Mouse (Mus musculus): ENCODE measurements around the gene Krt80. TPM values are rescaled to one million over a fixed set of nuclear protein-coding genes. Genes with fewer than 3 reads are reported as not detected.

Gene Krt80
- polyA plus RNA-seq, 1 experiment from 2014 or later = 0.11 TPM

DNA sequence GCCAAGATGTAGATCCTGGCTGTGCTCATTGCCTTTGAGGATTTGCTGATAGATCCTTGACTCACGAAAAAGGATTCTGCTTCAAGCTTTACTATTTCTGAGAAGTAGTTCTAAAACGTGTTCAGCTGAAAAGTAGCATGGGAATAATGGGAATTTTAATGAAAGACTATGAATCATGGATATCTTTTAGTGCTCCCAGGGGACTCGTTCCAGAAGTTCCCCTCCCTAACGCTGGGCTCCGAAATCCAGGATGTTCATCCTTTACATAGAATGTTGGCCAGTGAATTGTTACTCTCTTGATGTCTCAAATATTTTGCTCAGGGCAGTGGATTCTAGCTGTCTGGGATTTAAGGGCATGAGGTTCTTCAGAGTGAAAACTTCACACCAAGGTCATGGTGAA lies 22.3 kb upstream of the Krt80 start:
- no peak overlapping the region for H3K4me2 ChIP-seq
- peaks cover 1% of the 10 kb centered on the region; the same call in 1 of the 2 replicates for H3K27me3 ChIP-seq (replicated peaks)
- H3K4me1 ChIP-seq = peaks cover 7% of the 10 kb centered on the region; the same call in 1 of the 2 replicates
- H3K36me3 ChIP-seq = no peaks in the 10 kb centered on the region
- H3K9ac ChIP-seq = no peak overlapping the region
- H3K27ac ChIP-seq = no peak overlapping the region
- no peaks in the 10 kb centered on the region for H3K9me3 ChIP-seq (replicated peaks)
- ATAC-seq = no peak
- 72% methylated on average over 5 of the region's 5 CpGs for WGBS (ENCODE audit: insufficient replicate concordance)
- no peak overlapping the region for H3K4me3 ChIP-seq

DNA sequence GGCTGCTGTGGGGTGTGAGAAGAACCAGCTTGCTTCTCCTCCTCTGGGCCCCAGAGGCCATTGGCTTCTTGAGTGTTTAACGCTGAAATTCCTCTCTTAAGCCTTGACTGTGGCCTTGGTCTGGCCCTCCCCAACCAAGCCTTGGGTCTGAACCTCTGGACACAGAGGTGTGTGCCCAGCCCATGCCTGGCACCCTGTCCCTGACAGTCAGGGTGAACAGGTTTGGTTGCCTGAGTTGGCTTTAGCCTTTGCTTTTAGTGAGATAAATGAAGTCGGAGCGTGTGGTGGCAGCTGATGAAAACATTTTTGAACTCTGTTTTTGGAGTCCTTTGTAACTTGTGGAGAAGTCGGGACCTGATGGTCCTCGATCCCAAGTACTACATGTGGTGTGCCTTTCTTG lies 20.2 kb upstream of the Krt80 start:
- no peak for ATAC-seq
- Histone ChIP-seq H3K4me1 (peaks cover 7% of the 10 kb centered on the region; the same call in 1 of the 2 replicates), H3K9me3 (replicated peaks) (no peaks in the 10 kb centered on the region), H3K27ac (no peak overlapping the region), H3K4me2 (no peak overlapping the region), H3K27me3 (replicated peaks) (peaks cover 5% of the 10 kb centered on the region; the same call in 1 of the 2 replicates), H3K9ac (no peak overlapping the region), H3K36me3 (no peaks in the 10 kb centered on the region), H3K4me3 (no peak overlapping the region)
- 76% methylated on average over 5 of the region's 5 CpGs for whole genome bisulfite sequencing (ENCODE audit: insufficient replicate concordance)

DNA sequence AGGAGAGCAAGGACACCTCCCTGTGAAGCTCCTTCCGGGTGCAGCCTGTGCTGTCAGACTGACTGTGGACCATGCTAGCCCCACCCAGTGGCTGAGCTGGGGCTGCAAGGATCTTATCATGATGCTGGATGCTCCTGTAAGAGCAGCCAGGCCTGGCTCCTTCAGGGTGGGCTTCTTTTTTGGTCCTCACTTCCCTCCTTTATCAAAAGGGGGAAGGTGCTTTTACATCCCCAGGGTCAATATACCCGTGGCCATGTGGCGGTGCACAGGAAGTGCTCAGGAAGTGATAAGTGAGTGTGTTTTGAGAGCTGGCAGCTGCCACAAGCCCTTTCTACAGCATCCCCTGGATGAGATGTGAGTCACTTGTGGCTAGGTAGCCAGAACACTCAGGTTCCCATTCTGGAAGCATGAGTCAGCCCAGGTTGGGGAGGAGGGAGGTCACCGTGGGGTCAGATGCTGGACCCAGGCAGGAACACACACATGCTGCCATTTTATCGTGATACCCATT lies 18.1 kb upstream of the Krt80 start:
- no peak overlapping the region for H3K4me3 ChIP-seq
- H3K4me2 ChIP-seq = no peak overlapping the region
- no peak overlapping the region for H3K27ac ChIP-seq
- H3K36me3 ChIP-seq = no peaks in the 10 kb centered on the region
- WGBS (ENCODE audit: insufficient replicate concordance) = 7% methylated on average over 5 of the region's 5 CpGs
- no peaks in the 10 kb centered on the region for H3K9me3 ChIP-seq (replicated peaks)
- H3K27me3 ChIP-seq (replicated peaks) = peaks cover 5% of the 10 kb centered on the region; the same call in 1 of the 2 replicates
- no peak; the same call in 1 of the 2 replicates for ATAC-seq
- H3K9ac ChIP-seq = no peak overlapping the region
- H3K4me1 ChIP-seq = peaks cover 7% of the 10 kb centered on the region; the same call in 1 of the 2 replicates

- Histone ChIP-seq H3K4me2 (no peak overlapping the region), H3K27me3 (replicated peaks) (peaks cover 5% of the 10 kb centered on the region; the same call in 1 of the 2 replicates), H3K9me3 (replicated peaks) (no peaks in the 10 kb centered on the region), H3K9ac (no peak overlapping the region), H3K4me3 (no peak overlapping the region), H3K27ac (no peak overlapping the region), H3K4me1 (peaks cover 7% of the 10 kb centered on the region; the same call in 1 of the 2 replicates), H3K36me3 (no peaks in the 10 kb centered on the region)
- ATAC-seq = no peak
- 52% methylated on average over 3 of the region's 3 CpGs for WGBS (ENCODE audit: insufficient replicate concordance)
Observed at GRCm38 (mm10) chr15:101387176-101387575, 17.2 kb upstream of the Krt80 start.

GRCm38 (mm10) chr15:101385064-101385463 lies 15.1 kb upstream of the Krt80 start:
- Histone ChIP-seq H3K27ac (no peak overlapping the region), H3K4me3 (no peak overlapping the region), H3K9ac (no peak overlapping the region), H3K4me2 (no peak overlapping the region), H3K4me1 (peaks cover 7% of the 10 kb centered on the region; the same call in 1 of the 2 replicates), H3K9me3 (replicated peaks) (no peaks in the 10 kb centered on the region), H3K36me3 (no peaks in the 10 kb centered on the region), H3K27me3 (replicated peaks) (peaks cover 14% of the 10 kb centered on the region; the same call in 1 of the 2 replicates)
- WGBS (ENCODE audit: insufficient replicate concordance) = 76% methylated on average over 6 of the region's 6 CpGs
- no peak for ATAC-seq

- H3K27me3 ChIP-seq (replicated peaks) = peaks cover 15% of the 10 kb centered on the region; the same call in 1 of the 2 replicates
- H3K9me3 ChIP-seq (replicated peaks) = no peaks in the 10 kb centered on the region
- no peak overlapping the region for H3K4me3 ChIP-seq
- no peak overlapping the region for H3K4me2 ChIP-seq
- no peak overlapping the region for H3K9ac ChIP-seq
- no peak for ATAC-seq
- no peak overlapping the region for H3K27ac ChIP-seq
- 43% methylated on average over 7 of the region's 7 CpGs for WGBS (ENCODE audit: insufficient replicate concordance)
- no peaks in the 10 kb centered on the region for H3K36me3 ChIP-seq
- H3K4me1 ChIP-seq = peaks cover 7% of the 10 kb centered on the region; the same call in 1 of the 2 replicates
Observed at GRCm38 (mm10) chr15:101384610-101385009, 14.6 kb upstream of the Krt80 start.

- Histone ChIP-seq H3K27me3 (replicated peaks) (peaks cover 15% of the 10 kb centered on the region; the same call in 1 of the 2 replicates), H3K27ac (no peak overlapping the region), H3K4me1 (peaks cover 4% of the 10 kb centered on the region; the same call in 1 of the 2 replicates), H3K9ac (no peak overlapping the region), H3K4me3 (no peak overlapping the region), H3K36me3 (no peaks in the 10 kb centered on the region), H3K9me3 (replicated peaks) (no peaks in the 10 kb centered on the region), H3K4me2 (no peak overlapping the region)
- no peak for ATAC-seq
- WGBS (ENCODE audit: insufficient replicate concordance) = 72% methylated on average over 11 of the region's 11 CpGs
Observed at GRCm38 (mm10) chr15:101382811-101383210, 12.8 kb upstream of the Krt80 start.

GRCm38 (mm10) chr15:101381758-101382157 lies 11.8 kb upstream of the Krt80 start:
- no peak overlapping the region for H3K27ac ChIP-seq
- H3K27me3 ChIP-seq (replicated peaks) = peaks cover 10% of the 10 kb centered on the region; the same call in 1 of the 2 replicates
- 41% methylated on average over 9 of the region's 9 CpGs for WGBS (ENCODE audit: insufficient replicate concordance)

DNA sequence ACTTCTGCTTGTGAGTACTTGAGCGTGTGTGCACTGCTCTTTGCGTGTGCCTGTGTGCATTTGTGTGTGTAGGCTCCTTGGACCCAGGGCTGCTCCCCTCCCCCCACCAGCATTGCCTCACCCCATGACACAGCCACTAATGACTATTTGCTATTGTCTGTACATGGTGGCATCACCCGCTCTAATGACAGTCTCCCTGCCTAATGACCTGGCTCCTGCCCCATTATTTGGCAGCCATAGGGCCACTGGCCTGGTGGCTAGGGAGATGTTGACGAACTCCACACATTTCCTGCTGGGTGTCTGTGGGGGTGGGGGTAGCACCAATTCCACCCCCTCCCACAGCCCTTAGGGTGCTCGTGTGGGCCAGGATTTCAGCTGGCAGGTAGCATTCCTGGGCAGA lies 8.7 kb upstream of the Krt80 start:
- WGBS (ENCODE audit: insufficient replicate concordance) = 65% methylated on average over 5 of the region's 5 CpGs
- Histone ChIP-seq H3K9me3 (replicated peaks) (no peaks in the 10 kb centered on the region), H3K9ac (no peak overlapping the region), H3K27me3 (replicated peaks) (peaks cover 22% of the 10 kb centered on the region; the same call in 1 of the 2 replicates), H3K27ac (no peak overlapping the region), H3K4me2 (no peak overlapping the region), H3K36me3 (no peaks in the 10 kb centered on the region), H3K4me1 (peaks cover 18% of the 10 kb centered on the region), H3K4me3 (no peak overlapping the region)
- no peak for ATAC-seq

More at GRCm38 (mm10) chr15:101381758-101382157, 11.8 kb upstream of the Krt80 start:
- Histone ChIP-seq H3K4me1 (no peaks in the 10 kb centered on the region; the same call in 1 of the 2 replicates), H3K9me3 (replicated peaks) (no peaks in the 10 kb centered on the region), H3K4me3 (no peak overlapping the region), H3K9ac (no peak overlapping the region), H3K36me3 (no peaks in the 10 kb centered on the region), H3K4me2 (no peak overlapping the region)
- ATAC-seq = no peak

- Histone ChIP-seq H3K4me1 (peaks cover 24% of the 10 kb centered on the region), H3K4me3 (no peak overlapping the region), H3K4me2 (no peak overlapping the region), H3K9ac (no peak overlapping the region), H3K27ac (no peak overlapping the region), H3K9me3 (replicated peaks) (no peaks in the 10 kb centered on the region), H3K36me3 (no peaks in the 10 kb centered on the region), H3K27me3 (replicated peaks) (peaks cover 22% of the 10 kb centered on the region; the same call in 1 of the 2 replicates)
- 39% methylated on average over 5 of the region's 5 CpGs for WGBS (ENCODE audit: insufficient replicate concordance)
- ATAC-seq = no peak
Observed at GRCm38 (mm10) chr15:101376776-101377061, 6.8 kb upstream of the Krt80 start.

DNA sequence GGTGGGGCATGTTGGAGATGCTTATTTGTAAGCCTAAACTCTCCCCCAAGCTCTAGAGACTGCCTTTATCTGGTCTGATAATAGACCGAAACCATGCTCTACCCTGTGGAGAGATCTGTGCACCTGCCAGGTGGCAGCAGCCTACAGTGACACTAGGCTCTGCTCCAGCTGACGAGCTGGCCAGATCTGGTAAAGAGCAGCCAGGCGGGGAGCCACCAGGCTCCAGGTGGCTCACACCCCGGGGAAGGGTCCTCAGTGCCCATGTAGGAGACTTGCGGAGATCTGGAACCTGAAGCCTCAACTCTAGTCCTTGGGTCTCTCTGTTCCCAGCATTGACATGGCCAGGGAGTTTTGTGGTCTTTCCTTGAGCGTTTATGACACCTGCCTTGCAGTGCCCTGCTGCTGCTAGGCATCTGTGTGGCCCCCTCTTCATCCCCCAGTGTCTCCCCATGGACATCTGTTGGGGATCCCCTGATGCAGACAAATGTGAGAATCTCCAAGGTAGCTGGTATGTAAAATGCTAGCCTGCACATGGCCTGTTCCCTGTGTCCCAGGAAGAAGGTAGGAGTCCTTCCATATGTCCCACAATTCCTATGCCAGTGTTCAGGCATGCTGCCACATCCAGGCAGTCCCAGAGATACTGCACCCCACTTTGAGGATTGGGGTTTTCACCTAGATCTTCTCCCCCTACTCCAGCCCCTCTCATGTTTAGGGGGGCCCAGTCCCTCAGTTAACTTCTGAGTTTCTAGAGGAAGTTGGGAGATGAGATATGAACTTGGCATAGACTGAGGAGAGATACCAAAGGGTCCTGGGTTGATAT lies 6.2 kb upstream of the Krt80 start:
- Histone ChIP-seq H3K4me1 (peaks cover 24% of the 10 kb centered on the region), H3K27ac (no peak overlapping the region), H3K9me3 (replicated peaks) (no peaks in the 10 kb centered on the region), H3K27me3 (replicated peaks) (peaks cover 22% of the 10 kb centered on the region; the same call in 1 of the 2 replicates), H3K4me3 (no peak overlapping the region), H3K36me3 (no peaks in the 10 kb centered on the region), H3K4me2 (no peak overlapping the region), H3K9ac (no peak overlapping the region)
- ATAC-seq = no peak
- WGBS (ENCODE audit: insufficient replicate concordance) = 55% methylated on average over 6 of the region's 6 CpGs

GRCm38 (mm10) chr15:101374879-101375278 lies 4.9 kb upstream of the Krt80 start:
- Histone ChIP-seq H3K9me3 (replicated peaks) (no peaks in the 10 kb centered on the region), H3K4me1 (peaks cover 24% of the 10 kb centered on the region), H3K9ac (no peak overlapping the region), H3K4me3 (no peak overlapping the region), H3K36me3 (no peaks in the 10 kb centered on the region), H3K27me3 (replicated peaks) (peaks cover 12% of the 10 kb centered on the region; the same call in 1 of the 2 replicates), H3K27ac (peak overlapping the region; percentile 15; the same call in 1 of the 2 replicates), H3K4me2 (0 out of 2 replicates have a peak overlapping the region, but pooled peaks have one; percentile 1)
- ATAC-seq = no peak
- 16% methylated on average over 4 of the region's 4 CpGs for WGBS (ENCODE audit: insufficient replicate concordance)
